Mouse (Mus musculus) liver, embryonic 14.5 days (tissue): ENCODE measurements around the gene Cldn13.

ENCODE experiments used
- CTCF ChIP-seq: IDR thresholded peaks from 2 replicates; pipeline ENCODE4 v1.5.1; 2016; ENCODE audit warnings: antibody characterized with exemption, low read depth, control low read depth
- EP300 ChIP-seq: IDR thresholded peaks from 2 replicates; pipeline ENCODE4 v1.6.1; 2016; ENCODE audit warnings: antibody characterized with exemption, low read depth

GRCm38 (mm10) chr5:134867320-134868144 lies 47.8 kb downstream of the Cldn13 start:
- TF ChIP-seq CTCF, result no peak
- TF ChIP-seq EP300, result no peak
